Mouse (Mus musculus) ES-E14 (cell line): ENCODE results near the gene Tmem123.

Experiments used
- CHD2 ChIP-seq: IDR thresholded peaks from 2 replicates; pipeline ENCODE4 v1.6.1; 2014; ENCODE audit warnings: mild to moderate bottlenecking, low read depth, low read length, inconsistent platforms
- ZNF384 ChIP-seq: IDR thresholded peaks from 2 replicates; pipeline ENCODE4 v1.6.1; 2012; ENCODE audit warnings: low read depth, low read length, inconsistent platforms

DNA sequence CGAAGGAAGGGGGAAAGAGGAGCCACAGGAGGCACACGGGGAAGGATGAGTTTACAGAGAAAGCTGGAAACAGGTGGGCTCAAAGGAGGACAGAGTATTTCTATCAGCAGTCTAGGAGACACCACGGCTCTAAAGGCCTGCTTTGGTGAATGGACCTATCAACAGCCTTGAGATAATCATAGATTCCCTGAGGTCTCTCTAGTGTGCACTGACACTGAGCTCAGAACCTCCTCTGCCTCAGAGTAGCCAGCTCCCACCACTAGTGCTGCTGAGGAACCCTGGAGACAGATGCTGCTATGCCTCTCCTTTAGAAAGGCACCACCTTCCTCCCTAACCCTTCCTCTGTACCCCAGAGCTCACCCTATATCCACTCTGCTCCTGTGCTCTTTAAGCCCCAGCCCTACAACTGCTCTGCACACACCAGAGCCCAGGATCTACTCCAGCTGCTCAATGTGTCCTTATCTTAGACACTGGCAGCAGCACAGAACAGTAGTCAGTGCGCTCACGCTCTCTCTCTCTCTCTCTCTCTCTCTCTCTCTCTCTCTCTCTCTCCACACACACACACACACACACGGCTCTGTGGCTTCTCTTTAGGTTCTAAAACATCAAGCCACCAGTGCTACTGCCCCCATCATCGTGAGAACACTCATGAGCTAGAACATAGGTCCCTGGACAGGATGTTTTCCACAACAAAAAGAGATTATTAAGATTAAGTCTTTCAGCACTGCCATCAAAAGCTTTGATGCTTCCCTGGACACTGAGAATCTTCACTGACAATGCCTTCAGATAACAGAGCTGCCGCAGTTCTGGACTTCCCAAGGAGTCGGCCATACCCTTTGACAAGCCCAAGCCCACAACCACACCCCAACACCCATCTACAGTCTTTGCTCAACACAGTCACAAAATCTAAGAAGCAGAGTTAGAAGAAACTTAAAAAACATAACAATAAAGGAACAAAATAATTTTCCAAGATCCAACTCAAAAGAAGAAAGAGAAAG, 66.0 kb downstream of the Tmem123 start:
- no peak for TF ChIP-seq CHD2
- TF ChIP-seq ZNF384, result no peak
